ENCODE assay signal across 1 mouse cellular context in the genomic region with DNA sequence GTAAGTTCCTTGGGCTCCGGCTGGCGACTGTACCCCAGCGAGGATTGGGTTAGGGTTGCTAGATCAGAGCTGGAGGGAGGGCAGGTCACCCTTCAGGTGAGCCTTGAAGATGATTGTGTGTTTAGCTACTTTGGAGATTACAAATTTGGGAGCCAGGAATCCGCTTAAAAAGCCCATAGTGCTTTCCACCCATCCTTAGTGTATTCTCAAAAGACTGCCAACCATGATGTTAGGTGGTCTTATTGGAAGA.
TF ChIP-seq lines count a peak whose summit lies in the region.

No protein-coding gene starts in this region.

TF ChIP-seq in myocyte, 11 proteins besides CTCF, POLR2A, EP300 and RAD21 (continued from another document):
- no peak for TF ChIP-seq MYOG (IDR thresholded peaks at IDR 0.05; ENCODE audit: control insufficient read depth in 1 of 3, insufficient read depth in 1 of 3, insufficient read length in 2 of 3, low read depth in 2 of 3)
TF ChIP-seq in myocyte: peak in this region for 0.
